Mouse (Mus musculus): ENCODE data around the gene Sorl1. TPM values are rescaled to one million over a fixed set of nuclear protein-coding genes. Genes with fewer than 3 reads are reported as not detected.

Sorl1 gene
- total RNA-seq, 1 experiment, result 24.1 TPM

DNA sequence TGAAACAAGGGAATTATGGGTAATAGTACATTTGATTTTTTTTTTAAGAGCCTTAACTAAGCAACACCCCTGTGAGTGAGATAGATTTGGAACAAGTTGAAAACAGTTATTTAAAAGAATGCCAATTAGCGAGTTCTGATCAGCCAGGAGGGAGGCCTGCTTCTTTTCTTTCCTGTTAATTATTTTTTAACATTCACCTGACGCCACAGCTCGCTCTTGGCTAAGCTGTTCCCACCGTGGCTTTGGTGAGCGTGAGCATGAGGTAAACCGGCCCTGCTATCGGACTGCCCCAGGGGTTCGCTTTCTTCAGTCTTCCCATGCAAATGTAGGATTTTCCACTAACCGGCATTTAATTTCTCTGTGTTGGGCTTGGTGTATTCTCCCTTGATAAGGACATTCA lies 128.8 kb downstream of the Sorl1 start:
- peaks cover 12% of the 10 kb centered on the region; the same call in 1 of the 2 replicates for H3K36me3 ChIP-seq (ENCODE audit: control insufficient read depth, insufficient read depth, low read length, poor library complexity, severe bottlenecking)
- H3K9ac ChIP-seq (ENCODE audit: insufficient read depth, low read depth, low read length, poor library complexity, severe bottlenecking), result no peak overlapping the region
- no peak for DNase-seq (ENCODE audit: low read depth, low spot score)
- no peak overlapping the region for H3K4me3 ChIP-seq (ENCODE audit: insufficient read depth in 1 of 2, low read depth in 1 of 2, low read length in 2 of 2, poor library complexity in 1 of 2, severe bottlenecking in 1 of 2)
- no peak overlapping the region for H3K27ac ChIP-seq (ENCODE audit: insufficient read depth, low read depth, low read length, poor library complexity, severe bottlenecking)
- no peaks in the 10 kb centered on the region; a peak in 1 of 4 replicates for H3K4me1 ChIP-seq (ENCODE audit: control insufficient read depth in 2 of 2, insufficient read depth in 2 of 2, low read length in 2 of 2, poor library complexity in 1 of 2)
- in situ Hi-C loops (cut with MboI; ENCODE audit: low sequenced_read_pairs in 2 of 2, unreplicated experiment in 2 of 2), result no loop called here
- no peak for TF ChIP-seq ZNF384 (IDR thresholded peaks at IDR 0.05; ENCODE audit: low read depth, low read length)
- TF ChIP-seq MAFK (IDR thresholded peaks at IDR 0.05; ENCODE audit: insufficient read depth, low read depth, low read length), result no peak
- no peak for TF ChIP-seq CHD2 (IDR thresholded peaks at IDR 0.05; ENCODE audit: low read depth, low read length)
- no peaks in the 10 kb centered on the region for H3K9me3 ChIP-seq (ENCODE audit: control insufficient read depth, insufficient read depth, low read depth, low read length)

DNA sequence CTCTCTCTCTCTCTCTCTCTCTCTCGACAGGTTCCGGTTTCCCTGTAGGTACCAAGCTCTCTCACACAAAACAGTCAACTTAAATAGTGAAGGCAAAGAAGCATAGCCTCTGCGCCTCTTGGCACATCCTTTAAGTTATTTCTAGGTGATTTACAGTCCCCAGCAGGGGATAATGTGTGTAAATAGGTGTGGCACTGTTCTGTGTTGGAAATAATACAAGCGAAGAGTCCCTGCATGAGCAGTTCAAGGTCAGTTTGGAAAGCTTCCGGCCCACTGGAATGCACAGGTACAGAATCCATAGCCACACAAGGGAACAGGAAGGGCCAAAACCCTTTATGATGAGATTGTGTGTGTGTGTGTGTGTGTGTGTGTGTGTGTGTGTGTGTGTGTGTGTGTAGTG lies 130.3 kb downstream of the Sorl1 start:
- no peak overlapping the region for H3K9ac ChIP-seq (ENCODE audit: insufficient read depth, low read depth, low read length, poor library complexity, severe bottlenecking)
- H3K27ac ChIP-seq (ENCODE audit: insufficient read depth, low read depth, low read length, poor library complexity, severe bottlenecking), result no peak overlapping the region

DNA sequence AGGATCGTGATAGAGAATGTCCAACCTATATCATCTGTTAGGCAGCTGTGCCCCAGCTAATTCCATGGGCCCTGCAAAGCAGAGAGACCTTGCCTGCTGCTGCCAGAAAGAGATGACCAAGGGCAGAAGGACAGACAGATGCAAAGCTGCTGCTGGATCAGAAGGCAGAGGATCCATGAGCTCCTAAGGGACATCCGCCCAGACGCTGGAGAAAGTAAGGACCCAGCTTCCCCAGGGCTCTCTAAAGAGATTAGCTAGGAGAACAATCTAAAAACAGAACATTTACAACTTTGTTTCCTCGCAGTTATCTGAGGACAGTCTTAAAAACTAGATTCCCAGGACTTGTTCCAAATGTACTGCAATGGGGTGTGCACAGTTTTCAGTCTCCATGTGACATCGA lies 131.3 kb downstream of the Sorl1 start:
- in situ Hi-C loops (cut with MboI; ENCODE audit: low sequenced_read_pairs in 2 of 2, unreplicated experiment in 2 of 2), result no loop called here
- no peak for DNase-seq (ENCODE audit: low read depth, low spot score)
- no peaks in the 10 kb centered on the region; a peak in 1 of 4 replicates for H3K4me1 ChIP-seq (ENCODE audit: control insufficient read depth in 2 of 2, insufficient read depth in 2 of 2, low read length in 2 of 2, poor library complexity in 1 of 2)
- no peak overlapping the region for H3K4me3 ChIP-seq (ENCODE audit: insufficient read depth in 1 of 2, low read depth in 1 of 2, low read length in 2 of 2, poor library complexity in 1 of 2, severe bottlenecking in 1 of 2)
- TF ChIP-seq HCFC1 (IDR thresholded peaks at IDR 0.05; ENCODE audit: borderline replicate concordance, insufficient read depth, low read length), result no peak
- no peak for TF ChIP-seq CHD2 (IDR thresholded peaks at IDR 0.05; ENCODE audit: low read depth, low read length)
- TF ChIP-seq ZC3H11A (IDR thresholded peaks at IDR 0.05; ENCODE audit: borderline replicate concordance, low read depth, low read length), result no peak
- no peak for TF ChIP-seq ZNF384 (IDR thresholded peaks at IDR 0.05; ENCODE audit: low read depth, low read length)
- no peak for TF ChIP-seq MAFK (IDR thresholded peaks at IDR 0.05; ENCODE audit: insufficient read depth, low read depth, low read length)
- peaks cover 12% of the 10 kb centered on the region; the same call in 1 of the 2 replicates for H3K36me3 ChIP-seq (ENCODE audit: control insufficient read depth, insufficient read depth, low read length, poor library complexity, severe bottlenecking)
- H3K27ac ChIP-seq (ENCODE audit: insufficient read depth, low read depth, low read length, poor library complexity, severe bottlenecking), result no peak overlapping the region
- no peak overlapping the region for H3K9ac ChIP-seq (ENCODE audit: insufficient read depth, low read depth, low read length, poor library complexity, severe bottlenecking)
- H3K9me3 ChIP-seq (ENCODE audit: control insufficient read depth, insufficient read depth, low read depth, low read length), result no peaks in the 10 kb centered on the region

More for the DNA sequence above, 130.3 kb downstream of the Sorl1 start:
- H3K36me3 ChIP-seq (ENCODE audit: control insufficient read depth, insufficient read depth, low read length, poor library complexity, severe bottlenecking), result peaks cover 12% of the 10 kb centered on the region; the same call in 1 of the 2 replicates
- DNase-seq (ENCODE audit: low read depth, low spot score), result no peak
- no peaks in the 10 kb centered on the region; a peak in 1 of 4 replicates for H3K4me1 ChIP-seq (ENCODE audit: control insufficient read depth in 2 of 2, insufficient read depth in 2 of 2, low read length in 2 of 2, poor library complexity in 1 of 2)
- no peak overlapping the region for H3K4me3 ChIP-seq (ENCODE audit: insufficient read depth in 1 of 2, low read depth in 1 of 2, low read length in 2 of 2, poor library complexity in 1 of 2, severe bottlenecking in 1 of 2)
- H3K9me3 ChIP-seq (ENCODE audit: control insufficient read depth, insufficient read depth, low read depth, low read length), result no peaks in the 10 kb centered on the region
- no peak for TF ChIP-seq MAFK (IDR thresholded peaks at IDR 0.05; ENCODE audit: insufficient read depth, low read depth, low read length)
- no peak for TF ChIP-seq ZC3H11A (IDR thresholded peaks at IDR 0.05; ENCODE audit: borderline replicate concordance, low read depth, low read length)
- no peak for TF ChIP-seq CHD2 (IDR thresholded peaks at IDR 0.05; ENCODE audit: low read depth, low read length)
- in situ Hi-C loops (cut with MboI; ENCODE audit: low sequenced_read_pairs in 2 of 2, unreplicated experiment in 2 of 2), result no loop called here

DNA sequence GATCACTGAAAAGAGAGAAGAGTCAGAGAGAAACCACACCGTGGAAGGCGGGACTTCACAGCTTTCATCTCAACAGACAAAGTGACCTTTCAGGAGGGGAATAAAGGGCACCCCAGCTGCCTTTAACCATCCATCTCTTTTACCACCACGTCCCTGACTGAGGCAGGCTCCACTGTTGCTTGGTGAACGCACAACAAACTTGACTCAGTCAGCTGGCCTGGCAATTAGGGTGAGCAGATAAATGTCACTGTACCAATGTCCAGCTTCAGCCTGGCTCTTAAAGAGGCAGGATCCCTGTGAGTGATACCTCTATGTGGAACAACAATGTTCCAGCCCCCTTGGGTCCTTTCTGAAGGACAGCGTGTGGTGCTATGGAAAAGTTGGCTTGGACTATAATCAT lies 138.5 kb downstream of the Sorl1 start:
- Histone ChIP-seq H3K9ac (ENCODE audit: insufficient read depth, low read depth, low read length, poor library complexity, severe bottlenecking) (no peak overlapping the region), H3K27ac (ENCODE audit: insufficient read depth, low read depth, low read length, poor library complexity, severe bottlenecking) (no peak overlapping the region), H3K4me1 (ENCODE audit: control insufficient read depth in 2 of 2, insufficient read depth in 2 of 2, low read length in 2 of 2, poor library complexity in 1 of 2) (peaks cover 0 to 15% of the 10 kb centered on the region in 2 experiments; a peak in 3 of 4 replicates), H3K36me3 (ENCODE audit: control insufficient read depth, insufficient read depth, low read length, poor library complexity, severe bottlenecking) (peaks cover 28% of the 10 kb centered on the region; the same call in 1 of the 2 replicates), H3K9me3 (ENCODE audit: control insufficient read depth, insufficient read depth, low read depth, low read length) (no peaks in the 10 kb centered on the region), H3K4me3 (ENCODE audit: insufficient read depth in 1 of 2, low read depth in 1 of 2, low read length in 2 of 2, poor library complexity in 1 of 2, severe bottlenecking in 1 of 2) (no peak overlapping the region)
- in situ Hi-C loops (cut with MboI; ENCODE audit: low sequenced_read_pairs in 2 of 2, unreplicated experiment in 2 of 2), result no loop called here
- TF ChIP-seq ZNF384 (IDR thresholded peaks at IDR 0.05; ENCODE audit: low read depth, low read length), result no peak
- no peak for TF ChIP-seq HCFC1 (IDR thresholded peaks at IDR 0.05; ENCODE audit: borderline replicate concordance, insufficient read depth, low read length)
- no peak for TF ChIP-seq MAFK (IDR thresholded peaks at IDR 0.05; ENCODE audit: insufficient read depth, low read depth, low read length)
- TF ChIP-seq CHD2 (IDR thresholded peaks at IDR 0.05; ENCODE audit: low read depth, low read length), result no peak
- TF ChIP-seq ZC3H11A (IDR thresholded peaks at IDR 0.05; ENCODE audit: borderline replicate concordance, low read depth, low read length), result no peak
- no peak for DNase-seq (ENCODE audit: low read depth, low spot score)

DNA sequence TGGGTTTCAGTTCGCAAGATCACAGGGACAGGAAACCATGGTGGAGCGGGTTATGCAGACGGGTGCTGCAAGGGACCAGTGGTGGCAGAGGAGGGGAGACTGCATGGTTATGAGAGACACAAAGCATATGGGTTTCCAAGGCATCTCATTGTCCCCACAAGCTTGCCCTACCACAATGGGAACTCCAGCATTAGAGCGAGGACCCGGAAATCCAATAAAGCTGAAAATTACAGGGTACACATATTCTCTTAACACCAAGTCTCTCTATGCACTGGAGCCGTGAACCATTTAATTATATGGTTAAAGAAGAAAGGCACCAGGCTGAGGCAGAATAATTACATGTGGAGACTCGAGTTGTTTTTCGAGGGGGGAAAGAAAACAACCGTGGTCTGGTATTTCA lies 139.0 kb downstream of the Sorl1 start:
- TF ChIP-seq HCFC1 (IDR thresholded peaks at IDR 0.05; ENCODE audit: borderline replicate concordance, insufficient read depth, low read length) (no peak), MAFK (IDR thresholded peaks at IDR 0.05; ENCODE audit: insufficient read depth, low read depth, low read length) (no peak), ZC3H11A (IDR thresholded peaks at IDR 0.05; ENCODE audit: borderline replicate concordance, low read depth, low read length) (no peak), ZNF384 (IDR thresholded peaks at IDR 0.05; ENCODE audit: low read depth, low read length) (no peak), CHD2 (IDR thresholded peaks at IDR 0.05; ENCODE audit: low read depth, low read length) (no peak)
- in situ Hi-C loops (cut with MboI; ENCODE audit: low sequenced_read_pairs in 2 of 2, unreplicated experiment in 2 of 2), result no loop called here
- DNase-seq (ENCODE audit: low read depth, low spot score), result no peak
- Histone ChIP-seq H3K4me1 (ENCODE audit: control insufficient read depth in 2 of 2, insufficient read depth in 2 of 2, low read length in 2 of 2, poor library complexity in 1 of 2) (peaks cover 0 to 15% of the 10 kb centered on the region in 2 experiments; a peak in 3 of 4 replicates), H3K36me3 (ENCODE audit: control insufficient read depth, insufficient read depth, low read length, poor library complexity, severe bottlenecking) (peaks cover 30% of the 10 kb centered on the region), H3K9me3 (ENCODE audit: control insufficient read depth, insufficient read depth, low read depth, low read length) (no peaks in the 10 kb centered on the region), H3K27ac (ENCODE audit: insufficient read depth, low read depth, low read length, poor library complexity, severe bottlenecking) (no peak overlapping the region), H3K4me3 (ENCODE audit: insufficient read depth in 1 of 2, low read depth in 1 of 2, low read length in 2 of 2, poor library complexity in 1 of 2, severe bottlenecking in 1 of 2) (no peak overlapping the region), H3K9ac (ENCODE audit: insufficient read depth, low read depth, low read length, poor library complexity, severe bottlenecking) (no peak overlapping the region)
